In genomic region chr5:41768382-41769040, GRCm38 (mm10) we compare ENCODE assay signal across 8 mouse cellular contexts. TPM values are rescaled to one million over a fixed set of nuclear protein-coding genes. Genes with fewer than 3 reads are reported as not detected.
A peak's percentile ranks its signal among the peaks of the same experiment; 100 is the strongest.
DNase-seq lines count a peak whose midpoint lies in the region; ATAC-seq lines count a peak whose summit lies in the region.

No protein-coding gene starts in this region.

- peak; percentile 94 for DNase-seq in adipocyte (ENCODE audit: low spot score)
- peak; percentile 96 for DNase-seq in embryo, embryonic 10 days (ENCODE audit: low spot score)
- peak; percentile 79 for DNase-seq in gastrocnemius, postnatal 14 days
- DNase-seq in left cerebral cortex, postnatal 10 days (ENCODE audit: extremely low spot score in 1 of 2, low spot score in 2 of 2): peak; percentile 82 to 88
- DNase-seq in right cerebral cortex, postnatal 25 days: peak; percentile 72
- peak; percentile 69 to 88 for DNase-seq in urinary bladder, postnatal 4 days (ENCODE audit: low spot score in 2 of 2)

- intact Hi-C loops in gastrocnemius, postnatal 14 days (cut with DNase I; ENCODE audit: low total_unique reads): loop anchor here (5.0 kb wide), 2 partner anchors 641 to 716 kb away; no protein-coding TSS in a partner anchor
- intact Hi-C loops in left cerebral cortex, postnatal 10 days (cut with DNase I): loop anchor here (1.0 to 2.0 kb wide), 2 partner anchors 644 to 716 kb away; no protein-coding TSS in a partner anchor

- ATAC-seq in inflammation-experienced regulatory T-cells, adult 6 months: peak; percentile 94
- peak; percentile 88 for ATAC-seq in megakaryocyte-erythroid progenitor cell, adult 5-6 weeks (replicated peaks; ENCODE audit: low FRiP score, low TSS enrichment, poor library complexity, severe bottlenecking)

RNA-seq across cellular contexts. Expression of gene Nkx3-2, which starts 4.2 kb away (rescaled TPM):
- not detected for total RNA-seq in gastrocnemius, postnatal 14 days (2021)
- not detected for polyA plus RNA-seq in inflammation-experienced regulatory T-cells, adult 6 months (2017; shearing (Covaris generic))
- not detected for total RNA-seq in left cerebral cortex, postnatal 10 days (2021)
- total RNA-seq in megakaryocyte-erythroid progenitor cell, adult 5-6 weeks (2014; fragmentation: Nextera tagmentation): not detected in 2 replicates
- total RNA-seq in megakaryocyte-erythroid progenitor cell, adult 5-6 weeks (2017): not detected in 2 replicates

Comparison
In these comparisons a context has a peak if more than half of its experiments do, and no peak if none do; other contexts are left out.
1. Peak in every context shown above with its lines: DNase-seq and ATAC-seq.